Mouse (Mus musculus) kidney, adult 2 months (tissue): ENCODE measurements around the gene Larp1b.

Experiments
- CTCF ChIP-seq: fragments of 200-500 bp; conservative IDR thresholded peaks from 2 replicates; pipeline ENCODE4 v1.5.1; 2011; ENCODE audit warnings: low read depth, mild to moderate bottlenecking, control low read depth, low read length, moderate library complexity, mixed read lengths; ENCODE audit not compliant: insufficient read depth, insufficient read length
- POLR2A ChIP-seq: fragments of 200-500 bp; IDR thresholded peaks from one replicate; pipeline ENCODE4 v1.6.1; 2011; ENCODE audit warnings: low read depth, low read length, control low read depth

DNA sequence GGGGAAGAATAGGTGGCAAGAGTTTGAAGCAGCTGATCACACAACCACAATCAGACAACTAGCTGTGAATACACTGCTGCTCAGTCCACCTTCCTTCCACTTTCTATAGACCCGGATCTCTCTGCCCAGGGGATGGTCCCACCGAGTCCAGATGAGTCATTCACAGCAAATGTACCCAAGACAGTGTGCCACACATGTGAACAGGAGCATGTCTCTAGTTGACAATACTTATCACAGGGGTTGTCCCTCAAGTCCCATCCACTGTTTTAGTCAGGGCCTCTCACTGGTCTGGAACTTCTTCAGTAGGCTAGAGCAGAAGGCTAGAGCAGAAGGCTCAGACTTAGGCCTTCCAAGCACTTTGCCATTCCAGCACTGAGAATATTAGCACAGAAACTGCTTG lies 113.1 kb downstream of the Larp1b start:
- TF ChIP-seq CTCF (no peak), POLR2A (no peak)
